Mouse (Mus musculus) cortical plate, adult 2 months (tissue): ENCODE results near the gene Tjap1. TPM values are rescaled to one million over a fixed set of nuclear protein-coding genes. Genes with fewer than 3 reads are reported as not detected.

Source experiments
- H3K27ac ChIP-seq: fragments of 200-500 bp; 2 replicates; pipeline ENCODE4 v1.5.1; 2012; ENCODE audit warnings: low read length, control low read depth, inconsistent platforms; ENCODE audit not compliant: insufficient read depth
- H3K4me1 ChIP-seq: fragments of 200-500 bp; 2 replicates; pipeline ENCODE4 v1.6.1; 2011; ENCODE audit warnings: low read length; ENCODE audit not compliant: control insufficient read depth, insufficient read depth
- H3K4me3 ChIP-seq: fragments of 200-500 bp; 2 replicates; pipeline ENCODE4 v1.5.1; 2011; ENCODE audit warnings: mild to moderate bottlenecking, low read length, control low read depth; ENCODE audit not compliant: insufficient read depth
- CTCF ChIP-seq: fragments of 200-500 bp; IDR thresholded peaks from 2 replicates; pipeline ENCODE4 v1.5.1; 2011; ENCODE audit warnings: mild to moderate bottlenecking, control low read depth, low read length; ENCODE audit not compliant: insufficient read depth; ENCODE audit errors: extremely low read depth
- POLR2A ChIP-seq: fragments of 200-500 bp; IDR thresholded peaks from 2 replicates; pipeline ENCODE4 v1.6.1; 2011; ENCODE audit warnings: mild to moderate bottlenecking, low read length, control low read depth; ENCODE audit not compliant: insufficient read depth; ENCODE audit errors: extremely low read depth
- polyA plus RNA-seq: library from polyadenylated mRNA; depleted of rRNA; stranded (reverse); fragments of >200 nt; gene quantifications from 2 replicates; pipeline ENCODE4 v1.2.3, GENCODE M21; 2012; rRNA removed

Gene Tjap1
- polyA plus RNA-seq, 1 experiment: 62.8 TPM

- no peaks in the 10 kb centered on the region for H3K4me1 ChIP-seq
- TF ChIP-seq POLR2A (no peak), CTCF (no peak)
- H3K27ac ChIP-seq: no peak overlapping the region
- H3K4me3 ChIP-seq: no peak overlapping the region
Measured at GRCm38 (mm10) chr17:46210550-46210949, 72.3 kb downstream of the Tjap1 start.

Other genes with a start within 250 kb of the Tjap1 start
- gene Mrps18a, start 172.0 kb downstream of the Tjap1 start, polyA plus RNA-seq: 107 and 120 TPM in 2 replicates
- gene Rsph9, start 138.8 kb downstream of the Tjap1 start, polyA plus RNA-seq: 27.3 and 29.9 TPM in 2 replicates
- 16.0 and 17.6 TPM in 2 replicates for gene Mad2l1bp, start 129.5 kb downstream of the Tjap1 start, polyA plus RNA-seq
- 161 and 187 TPM in 2 replicates for gene Gtpbp2, start 122.0 kb downstream of the Tjap1 start, polyA plus RNA-seq
- 3.7 and 4.2 TPM in 2 replicates for gene Polh, start 80.4 kb downstream of the Tjap1 start, polyA plus RNA-seq
- 40.2 and 41.5 TPM in 2 replicates for gene Xpo5, start 80.2 kb downstream of the Tjap1 start, polyA plus RNA-seq
- 45.4 and 47.2 TPM in 2 replicates for gene Polr1c, start 35.0 kb downstream of the Tjap1 start, polyA plus RNA-seq
- 91.5 and 92.5 TPM in 2 replicates for gene Yipf3, start 34.9 kb downstream of the Tjap1 start, polyA plus RNA-seq
- 68.4 and 70.5 TPM in 2 replicates for gene Lrrc73, start 29.5 kb downstream of the Tjap1 start, polyA plus RNA-seq
- gene Dlk2, start 14.4 kb upstream of the Tjap1 start, polyA plus RNA-seq: 127 and 136 TPM in 2 replicates
- gene Abcc10, start 45.3 kb upstream of the Tjap1 start, polyA plus RNA-seq: 10.4 and 10.6 TPM in 2 replicates
- 29.4 and 29.6 TPM in 2 replicates for gene Zfp318, start 100.7 kb upstream of the Tjap1 start, polyA plus RNA-seq
- 10.2 and 12.0 TPM in 2 replicates for gene Crip3, start 145.9 kb upstream of the Tjap1 start, polyA plus RNA-seq
- gene Slc22a7, start 155.4 kb upstream of the Tjap1 start, polyA plus RNA-seq: 0.25 and 0.27 TPM in 2 replicates
- gene Ttbk1, start 204.6 kb upstream of the Tjap1 start, polyA plus RNA-seq: 56.2 and 57.3 TPM in 2 replicates
- 5.9 and 6.5 TPM in 2 replicates for gene Dnph1, start 213.7 kb upstream of the Tjap1 start, polyA plus RNA-seq